Mouse (Mus musculus) spleen, adult 12 weeks (tissue): ENCODE data around the gene Mybbp1a.

Source experiments
- DNase-seq: peaks from one replicate; pipeline ENCODE4 v3.0.0; 2022; ENCODE audit warnings: low spot score

Mybbp1a gene

GRCm38 (mm10) chr11:72478228-72478627 lies 37.1 kb downstream of the Mybbp1a start:
- no peak for DNase-seq

DNA sequence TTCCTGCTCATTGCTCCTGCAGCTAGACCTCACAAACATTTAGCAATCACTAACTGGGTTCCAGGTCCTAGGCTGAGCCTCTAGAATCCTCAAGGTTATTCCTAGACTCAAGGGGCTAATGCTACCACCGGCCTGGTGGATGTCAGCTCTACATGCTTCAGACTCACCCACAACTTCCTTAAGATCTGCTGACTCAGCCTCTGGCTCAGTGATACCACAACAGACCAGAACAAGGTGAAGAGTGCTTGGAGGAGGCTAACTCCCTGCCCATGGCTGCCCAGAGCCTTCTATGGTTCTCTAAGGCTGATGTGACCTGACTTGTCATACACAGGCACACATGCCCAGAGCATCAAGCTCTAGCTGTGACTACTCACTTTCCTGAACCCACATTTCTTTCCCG lies 38.3 kb downstream of the Mybbp1a start:
- no peak for DNase-seq

DNA sequence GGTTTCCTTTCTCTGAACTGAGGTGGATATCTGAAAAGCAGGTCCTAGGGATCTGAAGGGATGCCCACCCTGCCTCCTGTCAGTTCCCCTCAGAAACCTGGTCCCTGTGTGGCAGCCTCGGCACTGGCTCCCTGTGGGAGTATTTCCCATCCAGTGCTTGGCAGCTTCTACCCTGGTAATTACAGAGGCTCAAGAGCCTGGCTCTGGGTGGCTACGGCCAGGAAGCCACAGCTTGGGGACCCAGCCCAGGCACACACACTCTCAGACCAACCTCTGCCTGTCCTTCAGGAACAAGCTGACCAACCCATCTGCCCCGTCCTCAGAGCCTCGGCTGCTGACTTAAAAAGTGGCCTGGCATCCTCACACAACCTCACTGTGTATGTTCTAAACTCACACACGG lies 40.2 kb downstream of the Mybbp1a start:
- no peak for DNase-seq

DNA sequence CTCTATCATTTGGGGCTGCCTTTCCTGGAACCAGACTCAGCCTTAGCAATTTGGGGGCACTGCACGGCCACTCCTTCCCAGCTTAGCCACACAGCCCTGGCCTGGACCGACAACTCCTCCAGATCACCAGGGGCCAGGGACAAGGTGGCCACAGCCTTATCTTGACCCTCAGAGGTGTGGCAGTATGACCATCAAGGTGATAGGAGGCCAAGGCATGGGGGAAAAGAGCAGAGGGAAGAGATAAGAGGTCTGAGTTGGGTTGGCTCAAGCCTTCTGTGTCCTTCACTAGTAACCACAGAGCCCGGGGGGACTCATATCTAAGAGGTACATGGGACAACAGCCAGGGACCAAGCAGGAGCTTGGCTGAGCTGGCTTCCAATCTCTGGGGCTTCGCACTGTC lies 40.8 kb downstream of the Mybbp1a start:
- DNase-seq: no peak

DNA sequence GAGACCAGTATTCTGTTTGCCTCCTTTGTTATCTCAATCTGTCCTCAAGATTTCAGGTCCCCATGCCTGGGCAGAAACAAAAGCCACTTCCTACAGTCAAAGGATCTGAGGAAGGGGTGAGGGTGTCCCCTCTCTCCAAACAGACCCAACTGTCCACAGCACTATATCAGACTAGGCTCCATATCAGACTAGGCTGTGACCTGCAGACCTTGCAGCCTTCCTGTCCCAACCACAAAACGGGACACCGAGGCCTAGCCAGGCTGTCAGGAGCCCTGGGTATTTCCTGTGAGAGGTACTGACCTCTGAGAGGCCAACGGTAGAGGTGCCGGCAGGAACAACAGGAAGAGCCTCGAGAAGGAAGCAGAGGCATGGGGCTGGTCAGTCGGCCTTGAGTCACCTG lies 43.4 kb downstream of the Mybbp1a start:
- DNase-seq: no peak

DNA sequence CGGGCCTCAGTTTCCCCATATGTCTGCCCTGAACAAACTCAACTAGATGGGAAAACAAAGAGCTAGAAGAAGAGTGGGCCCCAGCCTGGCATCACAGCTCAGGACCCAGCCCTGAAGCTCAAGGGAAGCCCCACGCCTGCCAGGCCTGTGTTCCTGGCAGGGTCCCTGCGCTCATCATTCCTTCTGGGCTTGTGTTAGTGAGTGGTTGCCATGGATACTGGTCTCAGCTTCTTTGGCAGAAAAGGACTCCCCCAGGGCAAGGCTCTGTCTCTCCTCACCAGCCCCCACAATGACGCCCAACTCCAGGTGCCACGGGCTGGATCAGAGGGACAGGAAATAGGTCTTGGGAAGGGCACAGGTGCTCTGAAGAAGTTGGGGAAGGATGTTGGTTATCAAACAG lies 44.0 kb downstream of the Mybbp1a start:
- no peak for DNase-seq

- no peak for DNase-seq
Observed at GRCm38 (mm10) chr11:72485960-72486359, 44.8 kb downstream of the Mybbp1a start.

- no peak for DNase-seq
Observed at GRCm38 (mm10) chr11:72487171-72487570, 46.0 kb downstream of the Mybbp1a start.

GRCm38 (mm10) chr11:72487739-72488138 lies 46.6 kb downstream of the Mybbp1a start:
- DNase-seq: no peak

GRCm38 (mm10) chr11:72488753-72489271 lies 47.7 kb downstream of the Mybbp1a start:
- DNase-seq: no peak

GRCm38 (mm10) chr11:72489397-72489796 lies 48.2 kb downstream of the Mybbp1a start:
- no peak for DNase-seq

- DNase-seq: peak; percentile 65
Observed at GRCm38 (mm10) chr11:72489881-72490301, 48.7 kb downstream of the Mybbp1a start, which contains the start of gene Spns2. Spns2 (minus strand) TSS chr11:72489904.

GRCm38 (mm10) chr11:72491130-72491960 lies 50.2 kb downstream of the Mybbp1a start:
- no peak for DNase-seq

- DNase-seq: no peak
Observed at GRCm38 (mm10) chr11:72494046-72494988, 53.2 kb downstream of the Mybbp1a start.

- DNase-seq: no peak
Observed at GRCm38 (mm10) chr11:72496066-72496465, 54.9 kb downstream of the Mybbp1a start.

DNA sequence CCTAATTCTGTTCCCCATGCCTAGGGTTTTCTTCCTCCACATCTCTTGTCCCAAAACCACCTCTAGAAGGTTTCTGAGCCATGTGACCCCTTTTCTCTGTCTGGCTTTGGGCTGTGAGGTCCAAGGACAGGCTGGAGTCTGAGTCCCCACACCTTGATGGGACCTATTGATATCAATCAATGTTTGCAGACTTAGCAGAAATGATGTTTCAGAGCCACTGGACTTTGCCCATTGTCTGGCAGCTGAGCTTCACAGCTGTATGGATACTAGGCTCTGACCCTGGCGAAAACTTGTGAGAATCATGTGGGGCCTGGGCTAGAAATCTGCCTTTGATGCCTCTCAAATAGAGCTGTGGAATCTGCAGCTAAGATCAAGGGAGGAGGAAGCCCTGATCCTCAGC lies 55.6 kb downstream of the Mybbp1a start:
- DNase-seq: no peak

DNA sequence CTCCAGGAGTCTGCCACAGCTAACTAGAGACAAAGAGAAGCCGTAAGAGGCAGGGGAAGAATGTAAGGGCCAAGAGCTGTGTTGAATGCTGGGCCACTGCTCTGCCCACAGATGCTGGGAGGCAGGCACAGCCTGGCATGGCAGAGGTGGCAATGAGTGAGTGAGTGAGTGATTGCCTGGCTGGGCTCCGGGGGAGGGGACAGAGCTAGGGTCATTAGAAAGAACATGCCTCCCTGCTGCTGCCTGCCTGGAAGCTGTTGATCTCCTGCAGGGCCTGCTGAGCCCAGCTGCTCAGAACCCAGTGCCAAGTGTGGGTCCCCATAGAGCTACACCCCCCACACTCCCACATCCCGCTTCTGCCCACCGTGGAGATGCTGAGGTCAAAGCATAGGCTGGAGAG lies 56.2 kb downstream of the Mybbp1a start:
- DNase-seq: no peak

DNA sequence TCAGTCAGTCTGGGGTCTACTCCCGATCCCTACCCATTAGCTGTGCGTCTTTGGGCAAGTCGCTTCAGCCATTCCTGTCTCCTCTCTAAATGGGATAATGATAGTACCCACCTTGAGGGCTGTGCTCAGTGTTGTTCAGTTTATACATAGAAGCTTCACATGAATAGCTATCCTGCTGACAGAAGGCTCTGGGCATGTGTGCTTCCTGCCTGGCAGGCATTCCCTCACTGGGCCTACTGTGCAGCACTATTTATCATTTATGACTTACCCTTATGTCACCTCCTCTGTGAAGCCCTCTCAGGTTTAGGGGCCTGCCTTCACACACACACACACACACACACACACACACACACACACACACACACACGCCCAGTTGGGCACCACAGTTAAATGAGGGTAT lies 59.0 kb downstream of the Mybbp1a start:
- DNase-seq: no peak
